Mouse (Mus musculus): ENCODE data around the gene Cldn24. TPM values are rescaled to one million over a fixed set of nuclear protein-coding genes. Genes with fewer than 3 reads are reported as not detected.

Cldn24 gene
- not detected for total RNA-seq (2023)

GRCm38 (mm10) chr8:47821843-47822242, at the start of gene Cldn24:
Cldn24 (plus strand) TSS chr8:47822143.

GRCm38 (mm10) chr8:47824182-47824581, 2.2 kb downstream of the Cldn24 start, which contains the start of gene Cldn22:
Cldn22 (plus strand) TSS chr8:47824482.

Other genes with a start within 250 kb of the Cldn24 start
- gene Ing2, start 146.6 kb upstream of the Cldn24 start, total RNA-seq (2023): 21.6 TPM
- 41.5 TPM for gene Cdkn2aip, start 108.2 kb upstream of the Cldn24 start, total RNA-seq (2023)
- gene Cldn22, start 2.3 kb downstream of the Cldn24 start, total RNA-seq (2023): not detected
- gene Wwc2, start 168.8 kb downstream of the Cldn24 start, total RNA-seq (2023): 0.64 TPM